Mouse (Mus musculus) natural killer cell, adult 2 months (primary cell): ENCODE results near the gene Arntl.

ENCODE experiments used
- DNase-seq, 2 experiments: peaks; one replicate each; pipeline ENCODE4 v3.0.0; 2022; ENCODE audit warnings: low spot score in 2 of 2

Arntl gene

DNA sequence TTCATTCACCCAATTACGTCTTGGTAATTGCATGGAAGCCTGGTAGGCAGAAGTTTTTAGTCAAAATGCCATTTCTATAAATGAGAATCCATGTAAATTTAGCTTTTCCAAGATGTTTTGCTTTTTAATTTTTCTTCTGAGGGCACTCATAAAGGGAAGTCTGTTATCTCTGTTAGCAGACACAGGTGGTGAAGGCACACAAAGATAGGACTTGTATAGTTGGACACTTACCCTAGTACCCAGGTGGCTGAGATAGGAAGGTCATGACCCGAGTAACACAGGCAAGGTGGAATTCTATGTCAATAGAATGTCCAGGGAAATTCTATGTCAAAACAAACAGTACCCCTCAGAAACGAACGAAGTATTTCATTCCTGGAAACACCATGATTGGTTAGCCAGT lies 84.9 kb downstream of the Arntl start:
- DNase-seq: no peak

DNA sequence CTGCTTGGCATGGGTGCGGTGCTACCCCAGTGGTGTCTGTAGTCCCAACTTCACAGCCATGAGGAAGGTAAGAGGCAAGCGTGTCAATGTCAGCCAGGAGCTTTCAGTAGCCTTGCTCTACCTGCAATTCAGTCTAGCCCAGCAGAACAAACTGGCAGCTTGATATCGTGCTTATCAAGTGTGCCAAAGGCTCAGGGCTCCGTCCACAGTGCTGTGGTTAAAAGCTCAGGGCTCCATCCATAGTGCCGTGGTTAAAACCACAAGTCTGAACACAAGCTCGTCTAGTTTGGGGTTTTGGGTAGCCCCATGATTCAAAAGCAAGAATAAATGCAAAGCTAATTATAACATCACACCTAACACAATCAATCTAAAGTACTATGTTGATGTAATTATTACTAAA lies 87.3 kb downstream of the Arntl start:
- DNase-seq: no peak

DNA sequence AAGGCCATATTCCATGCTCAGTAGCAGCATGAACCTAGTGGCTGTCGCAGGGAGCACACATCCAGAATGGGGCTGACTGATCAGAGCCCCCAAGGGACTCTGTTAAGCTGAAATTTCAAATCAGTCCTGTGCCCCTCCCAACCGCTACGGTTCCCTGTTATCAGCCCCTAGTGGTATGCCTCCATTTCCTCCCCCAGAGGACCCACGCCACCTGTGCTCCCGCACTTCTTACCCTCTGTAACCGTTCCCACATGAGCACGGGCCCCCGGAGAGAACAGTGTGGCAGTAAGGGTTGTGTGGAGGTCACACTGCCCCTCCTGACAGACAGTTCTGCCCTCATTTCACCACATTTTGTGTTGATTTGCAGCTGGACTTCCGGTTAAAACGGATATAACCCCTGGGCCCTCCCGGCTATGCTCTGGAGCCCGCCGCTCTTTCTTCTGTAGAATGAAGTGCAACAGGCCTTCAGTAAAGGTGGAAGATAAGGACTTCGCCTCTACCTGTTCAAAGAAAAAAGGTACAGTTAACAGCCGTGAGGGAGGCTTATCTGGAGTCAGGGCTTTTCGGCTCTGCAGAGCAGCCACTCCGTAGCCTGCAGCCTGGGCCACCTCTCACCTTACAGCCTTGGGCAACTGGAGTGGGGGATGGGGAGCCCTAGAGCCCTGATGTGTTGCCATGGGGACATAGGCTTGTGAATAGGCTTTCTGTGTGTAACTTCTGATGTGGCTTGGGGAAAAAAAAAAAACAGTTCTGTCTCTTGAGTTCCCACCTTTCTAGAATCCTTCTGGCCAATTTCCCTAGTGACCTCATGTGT lies 88.0 kb downstream of the Arntl start:
- DNase-seq: peak; percentile 28

DNA sequence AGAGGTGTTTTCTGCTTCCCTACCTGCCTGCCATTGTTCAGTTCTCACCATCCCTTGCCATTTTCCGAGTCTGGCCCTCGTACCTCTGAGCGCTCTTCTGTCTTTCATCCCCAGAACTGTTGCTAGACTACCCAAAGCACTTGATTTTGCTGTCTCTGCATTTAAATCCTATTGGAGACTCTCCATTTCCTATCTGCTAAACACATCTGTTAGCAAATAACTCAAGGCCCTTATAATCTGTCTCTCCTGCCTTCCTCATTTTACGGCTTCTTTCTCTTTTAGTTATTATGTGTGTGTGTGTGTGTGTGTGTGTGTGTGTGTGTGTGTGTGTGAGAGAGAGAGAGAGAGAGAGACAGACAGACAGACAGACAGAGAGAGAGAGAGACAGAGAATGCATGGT lies 90.5 kb downstream of the Arntl start:
- no peak for DNase-seq

DNA sequence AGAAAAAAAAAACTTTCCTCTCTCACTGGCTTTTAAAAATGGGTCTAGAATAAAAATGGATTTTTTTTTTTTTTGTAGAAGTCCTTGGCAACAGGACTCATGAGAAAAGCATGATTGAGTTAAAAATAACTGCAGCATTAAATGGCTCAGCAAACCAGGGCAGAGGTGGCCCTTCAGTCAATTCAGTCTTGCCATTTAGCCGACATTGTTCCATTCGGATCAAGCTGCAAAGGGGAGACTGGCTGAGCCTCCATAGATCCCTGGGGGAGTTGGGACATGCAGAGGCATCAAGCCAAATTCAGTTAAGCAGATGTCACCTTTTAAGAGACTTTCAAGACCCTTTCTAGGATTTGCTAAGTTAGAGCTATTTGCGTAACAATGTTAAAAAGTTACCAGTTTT lies 102.9 kb downstream of the Arntl start:
- DNase-seq: no peak

DNA sequence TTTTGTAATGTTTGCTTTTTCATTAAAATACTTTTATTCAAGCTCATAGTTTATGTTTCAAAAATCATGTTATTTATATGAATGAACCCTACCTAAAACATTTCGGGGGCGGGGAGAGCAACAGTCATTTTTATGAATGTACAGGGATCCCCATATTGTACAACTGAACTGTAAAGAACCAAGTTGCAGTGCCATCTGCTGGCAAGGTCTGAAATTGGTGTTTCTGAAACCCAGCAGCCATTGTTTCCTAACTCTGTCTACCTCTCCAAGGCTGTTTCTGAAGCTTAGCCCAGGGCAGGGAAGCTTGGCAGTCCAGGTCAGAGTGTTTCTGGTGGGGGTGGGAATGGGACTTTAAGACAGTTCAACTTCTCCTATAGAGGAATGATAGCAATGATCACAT lies 104.5 kb downstream of the Arntl start:
- DNase-seq: peak; percentile 18 to 46

DNA sequence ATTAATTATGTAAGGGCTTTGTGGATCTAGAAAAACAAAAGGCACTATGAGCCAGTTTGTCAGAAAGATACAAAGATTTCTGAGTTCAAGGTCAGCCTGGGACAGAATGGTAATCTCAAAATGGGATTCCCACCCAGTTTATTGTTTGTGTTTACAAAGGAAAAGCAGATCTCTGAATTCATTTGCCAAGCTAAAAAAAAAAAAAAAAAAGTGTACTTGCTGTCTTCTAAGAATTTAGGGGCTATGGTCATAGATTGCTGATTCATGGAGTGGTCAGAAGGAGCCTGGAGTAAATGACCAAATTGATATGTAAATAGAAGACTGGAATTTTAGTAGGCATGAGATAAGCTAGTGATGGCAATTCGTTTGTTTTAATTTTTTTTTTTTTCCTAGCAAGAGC lies 112.9 kb downstream of the Arntl start:
- DNase-seq: no peak

DNA sequence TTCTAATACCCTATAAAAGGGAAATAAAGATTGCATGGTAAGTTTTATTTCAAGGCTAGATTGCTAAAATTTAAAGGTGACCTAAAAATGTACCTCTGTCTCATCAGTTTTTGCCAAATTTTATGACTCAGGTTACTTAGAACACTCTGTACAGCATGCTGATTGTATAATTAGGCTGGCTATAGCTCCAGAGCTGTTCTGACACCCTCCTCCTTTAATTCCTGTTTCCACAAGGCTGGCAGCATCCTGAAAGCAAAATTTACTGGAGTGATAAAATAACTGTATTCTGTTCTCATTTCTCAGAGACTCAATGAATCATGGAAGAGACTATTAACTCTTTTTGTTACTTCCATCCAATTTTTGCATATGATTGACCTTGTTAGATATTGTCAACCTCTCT lies 126.8 kb downstream of the Arntl start:
- DNase-seq: no peak

DNA sequence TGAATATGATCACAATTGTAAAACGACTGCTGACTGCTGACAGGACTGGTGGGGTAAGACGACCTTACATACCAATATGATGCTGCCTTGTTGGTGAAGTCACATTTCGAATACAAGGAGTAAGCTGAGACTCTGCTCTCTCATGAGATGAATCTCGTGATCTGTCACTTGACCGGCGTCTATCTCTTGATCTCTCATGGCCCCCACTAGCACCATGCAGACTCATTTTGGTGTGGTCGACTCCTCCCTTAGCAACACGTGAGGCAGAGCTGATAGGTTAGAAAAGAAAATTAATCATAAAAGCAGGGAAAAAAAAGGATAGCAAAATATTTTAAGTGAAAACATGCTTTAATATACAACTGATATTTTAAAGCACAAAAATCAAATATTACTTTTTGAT lies 128.0 kb downstream of the Arntl start:
- DNase-seq: no peak

DNA sequence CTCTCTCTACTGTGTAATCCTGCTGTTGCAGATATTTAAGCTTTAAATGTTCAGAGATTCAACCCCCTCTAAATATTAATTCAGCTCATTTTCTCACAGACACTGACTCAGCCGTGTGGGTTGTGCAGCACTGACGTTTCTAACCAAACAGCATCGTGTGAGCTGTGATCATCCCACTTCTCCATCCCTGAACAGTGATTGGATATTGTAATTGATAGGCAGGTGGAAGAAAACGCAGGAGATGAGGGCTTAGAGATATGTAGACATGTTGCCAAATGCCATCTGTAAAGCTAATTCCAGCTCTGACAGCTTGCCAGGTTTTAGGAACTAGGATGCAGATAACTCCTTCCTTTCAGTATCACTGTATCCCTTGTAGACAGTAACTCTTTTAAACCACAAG lies 140.0 kb downstream of the Arntl start:
- no peak for DNase-seq

DNA sequence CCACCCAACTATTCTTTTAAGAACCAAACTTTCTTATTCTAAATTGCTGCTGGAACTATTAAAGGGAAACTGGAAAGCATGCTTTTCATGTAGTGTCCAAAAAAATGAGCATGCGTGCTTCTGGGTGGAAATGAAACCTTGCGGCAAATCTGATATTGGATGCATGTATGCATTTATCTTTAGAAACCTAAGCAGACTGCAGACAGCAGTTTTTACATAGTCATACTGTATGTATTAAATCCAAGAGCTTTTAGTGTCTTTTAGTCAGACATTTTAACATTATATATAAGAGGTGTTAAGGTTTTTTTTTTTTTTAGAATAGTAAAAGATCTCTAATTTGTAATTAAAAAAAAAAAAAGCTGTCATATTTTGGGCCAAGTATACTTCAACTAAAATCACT lies 140.4 kb downstream of the Arntl start:
- DNase-seq: no peak

DNA sequence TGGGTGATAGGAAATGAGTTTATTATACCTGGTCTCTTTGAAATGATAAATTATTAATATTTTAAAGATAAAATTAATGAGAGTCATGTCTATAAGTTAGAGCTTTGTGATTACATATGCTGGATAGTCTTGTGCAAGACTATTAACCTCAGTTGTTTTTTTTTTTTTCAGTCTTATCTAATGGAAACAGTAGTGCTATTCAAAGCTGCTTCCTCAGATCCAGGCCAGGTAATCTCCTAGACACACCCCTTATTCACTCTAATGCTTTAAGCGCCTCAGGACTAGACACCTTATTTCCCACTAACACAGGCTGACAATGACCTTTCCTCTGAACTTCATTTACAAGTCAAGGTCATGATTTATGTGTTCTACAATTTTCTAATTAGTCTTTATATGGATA lies 141.8 kb downstream of the Arntl start:
- DNase-seq: no peak
